Comparison of ENCODE assay signal across 9 mouse cellular contexts in the genomic region with DNA sequence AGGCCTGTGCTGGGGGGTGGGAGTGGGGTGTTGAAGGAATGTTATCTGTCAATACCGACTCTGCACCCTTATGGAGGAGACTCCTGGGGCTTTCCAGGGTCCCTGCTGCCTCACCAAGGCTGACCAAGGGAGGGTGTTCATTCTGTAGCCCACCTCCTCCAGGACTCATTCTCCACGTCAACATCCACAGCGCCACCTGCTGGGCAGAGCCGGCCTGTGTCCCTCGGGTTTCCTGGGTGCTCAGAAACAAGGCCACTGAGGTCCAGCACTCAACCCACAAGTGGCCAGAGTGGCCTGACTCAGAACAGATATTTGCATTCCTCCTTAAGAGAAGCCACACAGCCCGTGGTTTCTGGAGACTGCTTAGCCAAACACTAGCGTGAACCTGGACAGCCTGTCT. TPM values are rescaled to one million over a fixed set of nuclear protein-coding genes. Genes with fewer than 3 reads are reported as not detected.
DNase-seq lines count a peak whose midpoint lies in the region; ATAC-seq and TF ChIP-seq lines count a peak whose summit lies in the region.
"Had no signal": no experiment of that assay in that cellular context is flagged by ENCODE, and none has a peak within 500 bp of the region (broad histone marks: within the 10 kb centered on the region; RNA-seq: fewer than 3 reads in every experiment).

No protein-coding gene starts in this region.

- H3K4me3 ChIP-seq in hindbrain, embryonic 16.5 days (ENCODE audit: low read length), result no peak overlapping the region
- H3K4me3 ChIP-seq in lung, postnatal 0 days (ENCODE audit: low read depth, low read length), result no peak overlapping the region
- H3K4me3 ChIP-seq: embryonic facial prominence, embryonic 13.5 days had no signal

- DNase-seq in layer of hippocampus, adult 11-12 months (ENCODE audit: low spot score), result peak; percentile 78
- no peak for DNase-seq in layer of hippocampus, adult 9-10 months (ENCODE audit: low spot score)
- peak; percentile 69 for DNase-seq in R1 (ENCODE audit: low read depth, low spot score)
- DNase-seq in embryo, embryonic 10 days (ENCODE audit: low spot score), result peak; percentile 80
- DNase-seq in lung, postnatal 0 days (ENCODE audit: low spot score), result peak; percentile 62
- DNase-seq in ovary, adult 18-20 months (ENCODE audit: low spot score), result no peak

- WGBS in hindbrain, embryonic 16.5 days, result 12% methylated on average over 7 of the region's 7 CpGs
- 11% methylated on average over 7 of the region's 7 CpGs for WGBS in lung, postnatal 0 days

- no peak for TF ChIP-seq EP300 in lung, postnatal 0 days (IDR thresholded peaks at IDR 0.05)

- H3K9me3 ChIP-seq in hindbrain, embryonic 16.5 days (ENCODE audit: control insufficient read depth, low read length), result no peaks in the 10 kb centered on the region
- no peaks in the 10 kb centered on the region for H3K9me3 ChIP-seq in lung, postnatal 0 days (ENCODE audit: low read length)
- H3K9me3 ChIP-seq: embryonic facial prominence, embryonic 13.5 days had no signal

- H3K27me3 ChIP-seq in hindbrain, embryonic 16.5 days (replicated peaks; ENCODE audit: control insufficient read depth, insufficient read depth, low read length), result no peaks in the 10 kb centered on the region
- no peaks in the 10 kb centered on the region for H3K27me3 ChIP-seq in lung, postnatal 0 days (replicated peaks; ENCODE audit: insufficient read depth, low read length)

- peak; percentile 74 for TF ChIP-seq CTCF in lung, postnatal 0 days (IDR thresholded peaks at IDR 0.05)

- H3K9ac ChIP-seq in hindbrain, embryonic 16.5 days (ENCODE audit: low read depth, low read length), result no peak overlapping the region
- no peak overlapping the region for H3K9ac ChIP-seq in lung, postnatal 0 days (replicated peaks; ENCODE audit: low read depth)
- H3K9ac ChIP-seq: embryonic facial prominence, embryonic 13.5 days had no signal

- no peaks in the 10 kb centered on the region for H3K36me3 ChIP-seq in hindbrain, embryonic 16.5 days (ENCODE audit: control insufficient read depth, insufficient read depth, low read length)
- H3K36me3 ChIP-seq in lung, postnatal 0 days (ENCODE audit: insufficient read depth, low read length), result no peaks in the 10 kb centered on the region
- H3K36me3 ChIP-seq: embryonic facial prominence, embryonic 13.5 days had no signal

- H3K4me1 ChIP-seq in hindbrain, embryonic 16.5 days (ENCODE audit: control insufficient read depth, insufficient read depth, low read depth, low read length), result peaks cover 6% of the 10 kb centered on the region; the same call in 1 of the 2 replicates
- H3K4me1 ChIP-seq in lung, postnatal 0 days (ENCODE audit: insufficient read depth, low read depth, low read length), result no peaks in the 10 kb centered on the region
- H3K4me1 ChIP-seq: embryonic facial prominence, embryonic 13.5 days had no signal

- 0 out of 2 replicates have a peak overlapping the region, but pooled peaks have one; percentile 29 for H3K27ac ChIP-seq in hindbrain, embryonic 16.5 days (ENCODE audit: low read depth, low read length)
- H3K27ac ChIP-seq in lung, postnatal 0 days (ENCODE audit: low read length), result no peak overlapping the region
- H3K27ac ChIP-seq: embryonic facial prominence, embryonic 13.5 days had no signal

- ATAC-seq in hindbrain, embryonic 16.5 days, result 0 out of 2 replicates have a peak, but pooled peaks have one; percentile 39
- peak; percentile 72 for ATAC-seq in lung, postnatal 0 days
- 0 out of 2 replicates have a peak, but pooled peaks have one; percentile 48 for ATAC-seq in neutrophil, adult 5-6 weeks (ENCODE audit: extremely low read depth, insufficient number of reproducible peaks, low FRiP score, poor library complexity, severe bottlenecking)

- no peak overlapping the region for H3K4me2 ChIP-seq in hindbrain, embryonic 16.5 days (ENCODE audit: low read length)
- no peak overlapping the region for H3K4me2 ChIP-seq in lung, postnatal 0 days (replicated peaks; ENCODE audit: low read depth, low read length)
- H3K4me2 ChIP-seq: embryonic facial prominence, embryonic 13.5 days had no signal

RNA-seq across cellular contexts. Expression of gene Rpl38, which starts 10.6 kb away (rescaled TPM):
- polyA plus RNA-seq in hindbrain, embryonic 16.5 days (2015; fragmentation: Nextera tagmentation; extraction: Ambion mirVana), result 578 and 579 TPM in 2 replicates
- polyA plus RNA-seq in lung, postnatal 0 days (2015; fragmentation: Nextera tagmentation; extraction: Ambion mirVana), result 728 and 824 TPM in 2 replicates
- 671 and 750 TPM in 2 replicates for total RNA-seq in neutrophil, adult 5-6 weeks (2017)

RNA-seq across cellular contexts. Expression of gene Ttyh2, which starts 17.5 kb away (rescaled TPM):
- 31.6 and 40.7 TPM in 2 replicates for polyA plus RNA-seq in hindbrain, embryonic 16.5 days (2015; fragmentation: Nextera tagmentation; extraction: Ambion mirVana)
- 20.1 and 22.3 TPM in 2 replicates for polyA plus RNA-seq in lung, postnatal 0 days (2015; fragmentation: Nextera tagmentation; extraction: Ambion mirVana)
- total RNA-seq in neutrophil, adult 5-6 weeks (2017), result 2.2 and 3.5 TPM in 2 replicates

Comparison
In these comparisons a context has a peak if more than half of its experiments do, and no peak if none do; other contexts are left out.
1. DNase-seq: peak in layer of hippocampus, adult 11-12 months (single experiment), R1 (single experiment), embryo, embryonic 10 days (single experiment) and lung, postnatal 0 days (single experiment); none in layer of hippocampus, adult 9-10 months (single experiment) and ovary, adult 18-20 months (single experiment).
2. Peak in every context shown above with its lines, with median percentiles within 50 percentile points of each other: ATAC-seq.